Mouse (Mus musculus): ENCODE results near the gene Cnpy1. TPM values are rescaled to one million over a fixed set of nuclear protein-coding genes. Genes with fewer than 3 reads are reported as not detected.

The Cnpy1 gene
- polyA plus RNA-seq, 1 experiment from 2014 or later, result 0.15 TPM

- no peaks in the 10 kb centered on the region for H3K9me3 ChIP-seq (ENCODE audit: low read length)
- no peaks in the 10 kb centered on the region for H3K4me1 ChIP-seq (ENCODE audit: insufficient read depth, low read length)
- H3K27me3 ChIP-seq (ENCODE audit: insufficient read depth, low read length), result peaks cover 67% of the 10 kb centered on the region
- H3K9ac ChIP-seq (replicated peaks; ENCODE audit: low read length), result no peak overlapping the region
- ATAC-seq (ENCODE audit: low FRiP score, low TSS enrichment), result no peak
- 80% methylated on average over 6 of the region's 6 CpGs for WGBS
- H3K27ac ChIP-seq (ENCODE audit: low read length), result no peak overlapping the region
- no peak overlapping the region for H3K4me3 ChIP-seq (ENCODE audit: low read length)
- no peaks in the 10 kb centered on the region for H3K36me3 ChIP-seq (ENCODE audit: insufficient read depth, low read length)
- no peak overlapping the region for H3K4me2 ChIP-seq (replicated peaks; ENCODE audit: low read depth, low read length)
These were observed 42.5 kb downstream of the Cnpy1 start for GRCm38 (mm10) chr5:28203086-28203485.

GRCm38 (mm10) chr5:28199089-28199873 lies 46.3 kb downstream of the Cnpy1 start:
- Histone ChIP-seq H3K9ac (replicated peaks; ENCODE audit: low read length) (no peak overlapping the region), H3K36me3 (ENCODE audit: insufficient read depth, low read length) (no peaks in the 10 kb centered on the region), H3K27ac (ENCODE audit: low read length) (no peak overlapping the region), H3K4me1 (ENCODE audit: insufficient read depth, low read length) (no peaks in the 10 kb centered on the region), H3K27me3 (ENCODE audit: insufficient read depth, low read length) (peaks cover 40% of the 10 kb centered on the region), H3K4me2 (replicated peaks; ENCODE audit: low read depth, low read length) (no peak overlapping the region), H3K4me3 (ENCODE audit: low read length) (no peak overlapping the region), H3K9me3 (ENCODE audit: low read length) (no peaks in the 10 kb centered on the region)
- WGBS, result 35% methylated on average over 7 of the region's 7 CpGs
- ATAC-seq (ENCODE audit: low FRiP score, low TSS enrichment), result no peak

GRCm38 (mm10) chr5:28195473-28195872 lies 50.1 kb downstream of the Cnpy1 start:
- Histone ChIP-seq H3K36me3 (ENCODE audit: insufficient read depth, low read length) (no peaks in the 10 kb centered on the region), H3K9ac (replicated peaks; ENCODE audit: low read length) (no peak overlapping the region), H3K9me3 (ENCODE audit: low read length) (no peaks in the 10 kb centered on the region), H3K4me2 (replicated peaks; ENCODE audit: low read depth, low read length) (no peak overlapping the region), H3K27me3 (ENCODE audit: insufficient read depth, low read length) (peaks cover 14% of the 10 kb centered on the region), H3K4me3 (ENCODE audit: low read length) (no peak overlapping the region), H3K27ac (ENCODE audit: low read length) (no peak overlapping the region), H3K4me1 (ENCODE audit: insufficient read depth, low read length) (no peaks in the 10 kb centered on the region)
- 26% methylated on average over 2 of the region's 2 CpGs for WGBS
- ATAC-seq (ENCODE audit: low FRiP score, low TSS enrichment), result no peak

- Histone ChIP-seq H3K36me3 (ENCODE audit: insufficient read depth, low read length) (no peaks in the 10 kb centered on the region), H3K9ac (replicated peaks; ENCODE audit: low read length) (no peak overlapping the region), H3K9me3 (ENCODE audit: low read length) (no peaks in the 10 kb centered on the region), H3K27ac (ENCODE audit: low read length) (no peak overlapping the region), H3K4me2 (replicated peaks; ENCODE audit: low read depth, low read length) (no peak overlapping the region), H3K4me1 (ENCODE audit: insufficient read depth, low read length) (no peaks in the 10 kb centered on the region), H3K27me3 (ENCODE audit: insufficient read depth, low read length) (peaks cover 16% of the 10 kb centered on the region), H3K4me3 (ENCODE audit: low read length) (no peak overlapping the region)
- 71% methylated on average over 4 of the region's 4 CpGs for WGBS
- ATAC-seq (ENCODE audit: low FRiP score, low TSS enrichment), result no peak
These were observed 53.5 kb downstream of the Cnpy1 start for GRCm38 (mm10) chr5:28192099-28192454.

- 37% methylated on average over 3 of the region's 3 CpGs for WGBS
These were observed 54.2 kb downstream of the Cnpy1 start for GRCm38 (mm10) chr5:28191201-28192098.

GRCm38 (mm10) chr5:28179237-28179790 lies 66.3 kb downstream of the Cnpy1 start:
- H3K4me2 ChIP-seq (replicated peaks; ENCODE audit: low read depth, low read length), result no peak overlapping the region
- no peak overlapping the region for H3K4me3 ChIP-seq (ENCODE audit: low read length)
- H3K27ac ChIP-seq (ENCODE audit: low read length), result no peak overlapping the region
- no peaks in the 10 kb centered on the region for H3K9me3 ChIP-seq (ENCODE audit: low read length)
- ATAC-seq (ENCODE audit: low FRiP score, low TSS enrichment), result no peak
- H3K9ac ChIP-seq (replicated peaks; ENCODE audit: low read length), result no peak overlapping the region
- H3K27me3 ChIP-seq (ENCODE audit: insufficient read depth, low read length), result peaks cover 65% of the 10 kb centered on the region
- no peaks in the 10 kb centered on the region for H3K4me1 ChIP-seq (ENCODE audit: insufficient read depth, low read length)
- H3K36me3 ChIP-seq (ENCODE audit: insufficient read depth, low read length), result no peaks in the 10 kb centered on the region
- 22% methylated on average over 7 of the region's 7 CpGs for WGBS

More at GRCm38 (mm10) chr5:28191201-28192098, 54.2 kb downstream of the Cnpy1 start:
- no peak overlapping the region for H3K9ac ChIP-seq (replicated peaks; ENCODE audit: low read length)
- no peak for ATAC-seq (ENCODE audit: low FRiP score, low TSS enrichment)
- H3K27ac ChIP-seq (ENCODE audit: low read length), result no peak overlapping the region
- H3K36me3 ChIP-seq (ENCODE audit: insufficient read depth, low read length), result no peaks in the 10 kb centered on the region
- H3K4me1 ChIP-seq (ENCODE audit: insufficient read depth, low read length), result no peaks in the 10 kb centered on the region
- H3K9me3 ChIP-seq (ENCODE audit: low read length), result no peaks in the 10 kb centered on the region
- H3K4me3 ChIP-seq (ENCODE audit: low read length), result no peak overlapping the region
- H3K4me2 ChIP-seq (replicated peaks; ENCODE audit: low read depth, low read length), result no peak overlapping the region
- peaks cover 16% of the 10 kb centered on the region for H3K27me3 ChIP-seq (ENCODE audit: insufficient read depth, low read length)

- H3K36me3 ChIP-seq (ENCODE audit: insufficient read depth, low read length), result no peaks in the 10 kb centered on the region
- no peak overlapping the region for H3K4me3 ChIP-seq (ENCODE audit: low read length)
- WGBS, result 17% methylated on average over 5 of the region's 5 CpGs
- H3K4me1 ChIP-seq (ENCODE audit: insufficient read depth, low read length), result no peaks in the 10 kb centered on the region
- H3K27me3 ChIP-seq (ENCODE audit: insufficient read depth, low read length), result peaks cover 74% of the 10 kb centered on the region
- H3K27ac ChIP-seq (ENCODE audit: low read length), result no peak overlapping the region
- no peak for ATAC-seq (ENCODE audit: low FRiP score, low TSS enrichment)
- no peak overlapping the region for H3K9ac ChIP-seq (replicated peaks; ENCODE audit: low read length)
- H3K4me2 ChIP-seq (replicated peaks; ENCODE audit: low read depth, low read length), result no peak overlapping the region
- H3K9me3 ChIP-seq (ENCODE audit: low read length), result no peaks in the 10 kb centered on the region
These were observed 67.3 kb downstream of the Cnpy1 start for GRCm38 (mm10) chr5:28178322-28178721.

- no peak overlapping the region for H3K27ac ChIP-seq (ENCODE audit: low read length)
- peaks cover 92% of the 10 kb centered on the region for H3K27me3 ChIP-seq (ENCODE audit: insufficient read depth, low read length)
- H3K4me3 ChIP-seq (ENCODE audit: low read length), result no peak overlapping the region
- ATAC-seq (ENCODE audit: low FRiP score, low TSS enrichment), result no peak
- H3K4me1 ChIP-seq (ENCODE audit: insufficient read depth, low read length), result no peaks in the 10 kb centered on the region
- no peaks in the 10 kb centered on the region for H3K36me3 ChIP-seq (ENCODE audit: insufficient read depth, low read length)
- H3K4me2 ChIP-seq (replicated peaks; ENCODE audit: low read depth, low read length), result no peak overlapping the region
- H3K9me3 ChIP-seq (ENCODE audit: low read length), result no peaks in the 10 kb centered on the region
- WGBS, result 10% methylated on average over 2 of the region's 2 CpGs
- H3K9ac ChIP-seq (replicated peaks; ENCODE audit: low read length), result no peak overlapping the region
These were observed 69.0 kb downstream of the Cnpy1 start for GRCm38 (mm10) chr5:28176585-28176984.

- Histone ChIP-seq H3K9me3 (ENCODE audit: low read length) (no peaks in the 10 kb centered on the region), H3K27ac (ENCODE audit: low read length) (no peak overlapping the region), H3K36me3 (ENCODE audit: insufficient read depth, low read length) (no peaks in the 10 kb centered on the region), H3K4me1 (ENCODE audit: insufficient read depth, low read length) (no peaks in the 10 kb centered on the region), H3K27me3 (ENCODE audit: insufficient read depth, low read length) (peaks cover 96% of the 10 kb centered on the region), H3K4me2 (replicated peaks; ENCODE audit: low read depth, low read length) (no peak overlapping the region), H3K9ac (replicated peaks; ENCODE audit: low read length) (no peak overlapping the region), H3K4me3 (ENCODE audit: low read length) (no peak overlapping the region)
- ATAC-seq (ENCODE audit: low FRiP score, low TSS enrichment), result no peak
- WGBS, result 8% methylated on average over 4 of the region's 4 CpGs
These were observed 69.6 kb downstream of the Cnpy1 start for GRCm38 (mm10) chr5:28176023-28176422.

- no peaks in the 10 kb centered on the region for H3K36me3 ChIP-seq (ENCODE audit: insufficient read depth, low read length)
- no peaks in the 10 kb centered on the region for H3K4me1 ChIP-seq (ENCODE audit: insufficient read depth, low read length)
- H3K27me3 ChIP-seq (ENCODE audit: insufficient read depth, low read length), result peaks cover 96% of the 10 kb centered on the region
- no peak overlapping the region for H3K9ac ChIP-seq (replicated peaks; ENCODE audit: low read length)
- no peak overlapping the region for H3K27ac ChIP-seq (ENCODE audit: low read length)
- no peak overlapping the region for H3K4me3 ChIP-seq (ENCODE audit: low read length)
- H3K9me3 ChIP-seq (ENCODE audit: low read length), result no peaks in the 10 kb centered on the region
- 3% methylated on average over 10 of the region's 10 CpGs for WGBS
- no peak overlapping the region for H3K4me2 ChIP-seq (replicated peaks; ENCODE audit: low read depth, low read length)
- no peak for ATAC-seq (ENCODE audit: low FRiP score, low TSS enrichment)
These were observed 70.1 kb downstream of the Cnpy1 start for GRCm38 (mm10) chr5:28175570-28175919.

Measured in kidney, embryonic 16.5 days (tissue).